Mouse (Mus musculus) lung, adult 2 months (tissue): ENCODE measurements around the gene Tm7sf2. TPM values are rescaled to one million over a fixed set of nuclear protein-coding genes. Genes with fewer than 3 reads are reported as not detected.

Experiments
- DNase-seq: peaks from one replicate; pipeline ENCODE4 v3.0.0; 2022
- H3K4me1 ChIP-seq: fragments of 200-500 bp; 2 replicates; pipeline ENCODE4 v1.6.1; 2011; ENCODE audit warnings: low read length; ENCODE audit not compliant: control insufficient read depth, insufficient read depth
- H3K4me3 ChIP-seq: fragments of 200-500 bp; replicated peaks from 2 replicates; pipeline ENCODE3; 2011; ENCODE audit warnings: low read depth, mild to moderate bottlenecking, control low read depth, low read length; ENCODE audit errors: extremely low read depth
- CTCF ChIP-seq: fragments of 200-500 bp; IDR thresholded peaks from 2 replicates; pipeline ENCODE4 v1.5.1; 2011; ENCODE audit warnings: mild to moderate bottlenecking, low read length, control low read depth; ENCODE audit not compliant: insufficient read depth
- POLR2A ChIP-seq: fragments of 200-500 bp; IDR thresholded peaks from 2 replicates; pipeline ENCODE4 v1.6.1; 2011; ENCODE audit warnings: low read depth, mild to moderate bottlenecking, control low read depth, low read length, borderline replicate concordance; ENCODE audit errors: extremely low read depth
- WGBS: fragments of 180-500 bp; shearing (Covaris S2); methylation state at CpG from one replicate; pipeline ENCODE4 v1.1.7; 2018; 5-methylcytosine and 5-hydroxymethylcytosine counted together
- polyA plus RNA-seq: library from polyadenylated mRNA; depleted of rRNA; stranded (reverse); fragments of >200 nt; gene quantifications from 2 replicates; pipeline ENCODE4 v1.2.3, GENCODE M21; 2012; rRNA removed

Tm7sf2 gene
- 34.6 and 36.5 TPM in 2 replicates for polyA plus RNA-seq

- WGBS, result 11% methylated on average over 33 of the region's 33 CpGs
- TF ChIP-seq CTCF (no peak), POLR2A (no peak)
- Histone ChIP-seq H3K4me3 (peak within 1 kb of the TSS; percentile 47), H3K4me1 (peaks cover 8% of the 10 kb centered on the region; the same call in 1 of the 2 replicates)
- DNase-seq, result peak; percentile 85
Measured at GRCm38 (mm10) chr19:6067724-6068415, at the start of gene Tm7sf2. Gene Tm7sf2 (minus strand): TSS chr19:6068373.

DNA sequence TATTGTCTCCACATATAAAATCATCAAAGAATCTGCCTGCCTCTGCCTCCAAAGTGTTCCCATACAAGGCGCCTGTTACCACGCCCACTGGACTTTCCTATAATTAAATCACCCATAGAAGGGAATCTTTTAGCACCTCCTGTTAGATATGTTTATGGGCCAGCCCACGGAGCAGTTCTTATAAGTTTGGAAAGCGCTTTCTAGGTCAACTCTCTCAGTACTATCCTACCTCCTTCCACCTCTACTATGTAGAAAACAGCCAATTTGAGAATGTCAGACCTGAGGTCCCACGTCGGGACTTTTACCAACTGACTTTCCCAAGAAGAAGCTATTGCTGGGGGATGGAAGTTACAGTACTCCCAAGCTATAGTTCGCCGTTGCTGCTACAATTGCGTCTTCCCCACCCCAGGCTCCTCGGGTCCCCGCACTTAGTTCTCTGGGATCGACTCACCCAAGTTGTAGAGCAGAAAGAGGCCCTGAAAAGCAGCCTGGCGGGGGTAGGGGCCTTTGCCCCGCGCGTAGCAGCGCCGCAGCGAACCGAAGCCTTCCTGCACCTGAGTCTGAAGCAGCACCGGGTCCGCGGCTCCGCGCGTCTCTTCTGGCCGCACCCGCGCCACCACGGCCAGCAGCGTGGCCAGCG is 49.3 kb upstream of the Tm7sf2 start:
- no peak for DNase-seq
- H3K4me1 ChIP-seq, result no peaks in the 10 kb centered on the region
- WGBS, result 4% methylated on average over 32 of the region's 32 CpGs
- TF ChIP-seq POLR2A, result no peak
- TF ChIP-seq CTCF, result no peak
- H3K4me3 ChIP-seq, result peak overlapping the region; percentile 70

GRCm38 (mm10) chr19:6116113-6116850 is 48.1 kb upstream of the Tm7sf2 start:
- Histone ChIP-seq H3K4me3 (no peak overlapping the region), H3K4me1 (no peaks in the 10 kb centered on the region)
- TF ChIP-seq CTCF (no peak), POLR2A (no peak)
- WGBS, result 85% methylated on average over 15 of the region's 15 CpGs
- DNase-seq, result no peak

- no peak for DNase-seq
- WGBS, result 45% methylated on average over 6 of the region's 6 CpGs
- TF ChIP-seq POLR2A, result no peak
- TF ChIP-seq CTCF, result no peak
- no peak overlapping the region for H3K4me3 ChIP-seq
- no peaks in the 10 kb centered on the region for H3K4me1 ChIP-seq
Measured at GRCm38 (mm10) chr19:6113116-6113515, 44.9 kb upstream of the Tm7sf2 start.

DNA sequence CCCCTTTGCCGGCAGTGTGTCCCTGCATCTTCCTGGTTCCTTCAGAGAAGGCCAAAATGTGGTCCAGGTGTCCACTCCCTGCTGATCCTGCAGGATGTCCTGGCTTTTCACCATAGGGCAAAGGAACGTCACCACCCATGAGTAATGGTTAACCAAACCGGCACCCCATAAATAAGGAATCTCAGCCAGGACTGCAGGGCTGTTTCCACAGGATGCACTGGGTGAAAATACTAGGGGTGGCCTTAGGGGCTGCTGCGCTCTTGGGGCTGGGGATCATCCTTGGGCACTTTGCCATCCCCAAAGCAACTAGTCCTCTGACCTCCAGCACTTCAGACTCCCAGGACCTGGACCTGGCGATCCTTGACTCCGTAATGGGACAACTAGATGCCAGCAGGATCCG is 37.4 kb upstream of the Tm7sf2 start, which contains the start of gene Naaladl1:
Gene Naaladl1, plus strand, starts transcription at position 197 of the 400 bp plus-strand sequence.
- TF ChIP-seq POLR2A (no peak), CTCF (no peak)
- DNase-seq, result no peak
- Histone ChIP-seq H3K4me1 (no peaks in the 10 kb centered on the region), H3K4me3 (no peak within 1 kb of the TSS)
- 87% methylated on average over 7 of the region's 7 CpGs for WGBS

DNA sequence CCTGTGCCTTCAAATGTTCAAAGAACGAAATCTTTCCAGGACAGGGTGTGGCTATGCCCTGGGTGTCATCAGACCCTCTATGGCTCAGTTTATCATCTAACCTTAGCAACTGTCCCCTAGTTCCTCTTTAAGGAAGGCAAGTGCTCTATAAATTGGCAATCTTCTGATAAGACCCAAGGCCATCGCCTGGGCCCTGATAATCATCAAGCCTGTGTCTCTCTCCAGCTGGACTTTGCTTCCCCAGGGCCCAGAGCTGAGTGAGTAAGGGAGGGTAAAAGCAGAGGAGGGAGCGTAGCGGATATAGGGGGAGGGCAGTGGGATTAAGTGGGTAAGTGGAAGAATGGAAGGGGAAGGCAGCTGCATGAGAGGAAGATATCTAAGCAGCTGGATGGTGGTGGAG is 36.3 kb upstream of the Tm7sf2 start:
- DNase-seq, result no peak
- TF ChIP-seq CTCF (no peak), POLR2A (no peak)
- 75% methylated on average over 4 of the region's 4 CpGs for WGBS
- no peak overlapping the region for H3K4me3 ChIP-seq
- H3K4me1 ChIP-seq, result no peaks in the 10 kb centered on the region

DNA sequence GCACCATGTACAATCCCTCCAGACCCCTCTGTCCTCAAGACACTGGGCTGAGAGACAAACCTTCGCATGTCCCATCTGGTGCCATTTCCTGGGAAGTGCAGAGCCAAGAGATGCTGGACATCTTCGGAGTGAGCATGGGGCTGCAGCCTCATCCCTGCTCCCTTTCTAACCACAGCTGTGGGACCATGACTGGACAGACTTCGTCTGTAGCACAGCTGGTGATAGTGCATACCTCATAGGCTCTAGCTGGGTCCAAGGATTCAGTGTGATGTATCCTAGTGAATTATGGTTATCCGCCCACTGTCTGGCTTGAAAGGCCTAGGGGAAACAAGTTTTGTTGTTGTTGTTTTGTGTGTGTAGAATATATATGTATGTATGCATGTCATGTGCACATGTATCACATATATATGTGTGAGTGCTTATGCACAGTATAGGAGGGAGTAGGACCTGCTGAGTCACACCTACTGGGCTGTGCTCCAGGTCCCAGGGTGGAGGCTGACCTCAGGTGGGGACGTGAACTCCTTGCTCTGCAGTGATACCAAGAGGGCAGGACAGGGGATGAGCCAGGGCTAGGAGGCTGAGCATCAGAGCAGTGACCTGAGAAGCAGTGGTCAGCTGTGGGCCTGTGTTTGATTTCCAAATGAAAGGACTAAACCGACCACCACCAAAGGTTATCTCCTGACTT is 34.1 kb upstream of the Tm7sf2 start:
- no peak overlapping the region for H3K4me3 ChIP-seq
- no peak for DNase-seq
- WGBS, result 76% methylated on average over 6 of the region's 6 CpGs
- no peaks in the 10 kb centered on the region for H3K4me1 ChIP-seq
- no peak for TF ChIP-seq CTCF
- TF ChIP-seq POLR2A, result no peak

- no peaks in the 10 kb centered on the region for H3K4me1 ChIP-seq
- WGBS, result 55% methylated on average over 6 of the region's 6 CpGs
- H3K4me3 ChIP-seq, result no peak overlapping the region
- no peak for TF ChIP-seq CTCF
- no peak for TF ChIP-seq POLR2A
- DNase-seq, result no peak
Measured at GRCm38 (mm10) chr19:6101186-6101585, 33.0 kb upstream of the Tm7sf2 start.

DNA sequence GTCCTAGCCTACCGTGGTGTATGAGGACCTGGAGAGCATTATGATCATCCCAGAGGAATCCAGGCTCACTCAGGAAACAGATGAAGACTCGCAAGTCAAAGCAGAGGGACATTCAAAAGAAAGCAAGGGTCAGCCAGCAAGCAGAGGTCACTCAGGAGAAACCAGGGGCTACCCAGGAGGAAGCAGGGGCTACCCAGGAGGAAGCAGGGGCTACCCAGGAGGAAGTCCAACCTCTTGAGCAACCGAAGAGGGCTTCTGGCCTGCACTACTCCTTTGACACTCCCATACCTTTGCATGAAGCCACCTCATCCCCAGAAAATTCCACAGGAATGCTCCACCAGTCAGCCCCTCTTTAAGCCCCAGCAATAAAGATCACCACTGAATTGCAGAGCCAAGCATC is 29.7 kb upstream of the Tm7sf2 start:
- TF ChIP-seq CTCF (no peak), POLR2A (no peak)
- WGBS, result 77% methylated on average over 3 of the region's 3 CpGs
- Histone ChIP-seq H3K4me1 (no peaks in the 10 kb centered on the region), H3K4me3 (no peak overlapping the region)
- DNase-seq, result no peak
